Mouse (Mus musculus): ENCODE measurements at regions not wholly inside any gene's neighbourhood (a gene's known extent, or its start where the extent isn't known, plus 50 kb on each side); places are given as distances from the start of the nearest gene placed in this dataset.

- H3K4me3 ChIP-seq (ENCODE audit: insufficient read depth, low read depth, low read length) = no peak overlapping the region
- 79% methylated on average over 4 of the region's 4 CpGs for WGBS
- H3K27ac ChIP-seq (ENCODE audit: insufficient read depth, low read depth, low read length) = no peak overlapping the region
- TF ChIP-seq CTCF (IDR thresholded peaks at IDR 0.05; ENCODE audit: insufficient read depth, low read depth, low read length) (no peak), POLR2A (IDR thresholded peaks at IDR 0.05; ENCODE audit: insufficient read depth, low read depth, low read length) (no peak)
- H3K4me1 ChIP-seq (ENCODE audit: control insufficient read depth, insufficient read depth, low read length) = no peaks in the 10 kb centered on the region
Observed at GRCm38 (mm10) chr2:79061645-79062044, 193.6 kb upstream of the Itga4 start.

GRCm38 (mm10) chr2:79062196-79062636 is 193.0 kb upstream of the Itga4 start:
- H3K4me1 ChIP-seq (ENCODE audit: control insufficient read depth, insufficient read depth, low read length) = no peaks in the 10 kb centered on the region
- 82% methylated on average over 6 of the region's 6 CpGs for WGBS
- no peak overlapping the region for H3K4me3 ChIP-seq (ENCODE audit: insufficient read depth, low read depth, low read length)
- TF ChIP-seq POLR2A (IDR thresholded peaks at IDR 0.05; ENCODE audit: insufficient read depth, low read depth, low read length) (no peak), CTCF (IDR thresholded peaks at IDR 0.05; ENCODE audit: insufficient read depth, low read depth, low read length) (no peak)
- no peak overlapping the region for H3K27ac ChIP-seq (ENCODE audit: insufficient read depth, low read depth, low read length)

GRCm38 (mm10) chr2:79063641-79064040 is 191.6 kb upstream of the Itga4 start:
- no peak overlapping the region for H3K4me3 ChIP-seq (ENCODE audit: insufficient read depth, low read depth, low read length)
- 91% methylated on average over 2 of the region's 2 CpGs for WGBS
- H3K27ac ChIP-seq (ENCODE audit: insufficient read depth, low read depth, low read length) = no peak overlapping the region
- no peaks in the 10 kb centered on the region for H3K4me1 ChIP-seq (ENCODE audit: control insufficient read depth, insufficient read depth, low read length)
- TF ChIP-seq CTCF (IDR thresholded peaks at IDR 0.05; ENCODE audit: insufficient read depth, low read depth, low read length) = no peak
- no peak for TF ChIP-seq POLR2A (IDR thresholded peaks at IDR 0.05; ENCODE audit: insufficient read depth, low read depth, low read length)

- WGBS = 95% methylated on average over 1 of the region's 1 CpGs
- Histone ChIP-seq H3K27ac (ENCODE audit: insufficient read depth, low read depth, low read length) (no peak overlapping the region), H3K4me3 (ENCODE audit: insufficient read depth, low read depth, low read length) (no peak overlapping the region), H3K4me1 (ENCODE audit: control insufficient read depth, insufficient read depth, low read length) (no peaks in the 10 kb centered on the region)
- TF ChIP-seq CTCF (IDR thresholded peaks at IDR 0.05; ENCODE audit: insufficient read depth, low read depth, low read length) = no peak
- TF ChIP-seq POLR2A (IDR thresholded peaks at IDR 0.05; ENCODE audit: insufficient read depth, low read depth, low read length) = no peak
Observed at GRCm38 (mm10) chr2:79065321-79065720, 189.9 kb upstream of the Itga4 start.

GRCm38 (mm10) chr2:79076115-79076514 is 179.1 kb upstream of the Itga4 start:
- no peak overlapping the region for H3K4me3 ChIP-seq (ENCODE audit: insufficient read depth, low read depth, low read length)
- H3K27ac ChIP-seq (ENCODE audit: insufficient read depth, low read depth, low read length) = no peak overlapping the region
- TF ChIP-seq CTCF (IDR thresholded peaks at IDR 0.05; ENCODE audit: insufficient read depth, low read depth, low read length) (no peak), POLR2A (IDR thresholded peaks at IDR 0.05; ENCODE audit: insufficient read depth, low read depth, low read length) (no peak)
- no peaks in the 10 kb centered on the region for H3K4me1 ChIP-seq (ENCODE audit: control insufficient read depth, insufficient read depth, low read length)
- 75% methylated on average over 2 of the region's 2 CpGs for WGBS

- 71% methylated on average over 5 of the region's 5 CpGs for WGBS
- TF ChIP-seq CTCF (IDR thresholded peaks at IDR 0.05; ENCODE audit: insufficient read depth, low read depth, low read length) (no peak), POLR2A (IDR thresholded peaks at IDR 0.05; ENCODE audit: insufficient read depth, low read depth, low read length) (no peak)
Observed at GRCm38 (mm10) chr2:79078836-79079394, 176.3 kb upstream of the Itga4 start.

GRCm38 (mm10) chr2:79081769-79082168 is 173.5 kb upstream of the Itga4 start:
- H3K27ac ChIP-seq (ENCODE audit: insufficient read depth, low read depth, low read length) = no peak overlapping the region
- TF ChIP-seq POLR2A (IDR thresholded peaks at IDR 0.05; ENCODE audit: insufficient read depth, low read depth, low read length) = no peak
- no peak for TF ChIP-seq CTCF (IDR thresholded peaks at IDR 0.05; ENCODE audit: insufficient read depth, low read depth, low read length)
- H3K4me1 ChIP-seq (ENCODE audit: control insufficient read depth, insufficient read depth, low read length) = no peaks in the 10 kb centered on the region
- 97% methylated on average over 2 of the region's 2 CpGs for WGBS
- no peak overlapping the region for H3K4me3 ChIP-seq (ENCODE audit: insufficient read depth, low read depth, low read length)

More at GRCm38 (mm10) chr2:79078836-79079394, 176.3 kb upstream of the Itga4 start:
- Histone ChIP-seq H3K4me1 (ENCODE audit: control insufficient read depth, insufficient read depth, low read length) (no peaks in the 10 kb centered on the region), H3K27ac (ENCODE audit: insufficient read depth, low read depth, low read length) (no peak overlapping the region), H3K4me3 (ENCODE audit: insufficient read depth, low read depth, low read length) (no peak overlapping the region)

GRCm38 (mm10) chr2:79086280-79086679 is 168.9 kb upstream of the Itga4 start:
- no peak overlapping the region for H3K27ac ChIP-seq (ENCODE audit: insufficient read depth, low read depth, low read length)
- 96% methylated on average over 4 of the region's 4 CpGs for WGBS
- no peaks in the 10 kb centered on the region; the same call in 1 of the 2 replicates for H3K4me1 ChIP-seq (ENCODE audit: control insufficient read depth, insufficient read depth, low read length)
- no peak overlapping the region for H3K4me3 ChIP-seq (ENCODE audit: insufficient read depth, low read depth, low read length)
- TF ChIP-seq CTCF (IDR thresholded peaks at IDR 0.05; ENCODE audit: insufficient read depth, low read depth, low read length) (no peak), POLR2A (IDR thresholded peaks at IDR 0.05; ENCODE audit: insufficient read depth, low read depth, low read length) (no peak)

- Histone ChIP-seq H3K27ac (ENCODE audit: insufficient read depth, low read depth, low read length) (no peak overlapping the region), H3K4me3 (ENCODE audit: insufficient read depth, low read depth, low read length) (no peak overlapping the region), H3K4me1 (ENCODE audit: control insufficient read depth, insufficient read depth, low read length) (no peaks in the 10 kb centered on the region; the same call in 1 of the 2 replicates)
- no peak for TF ChIP-seq POLR2A (IDR thresholded peaks at IDR 0.05; ENCODE audit: insufficient read depth, low read depth, low read length)
- TF ChIP-seq CTCF (IDR thresholded peaks at IDR 0.05; ENCODE audit: insufficient read depth, low read depth, low read length) = no peak
- WGBS = 54% methylated on average over 9 of the region's 9 CpGs
Observed at GRCm38 (mm10) chr2:79086857-79087578, 168.2 kb upstream of the Itga4 start.
